Mouse (Mus musculus) midbrain, embryonic 10.5 days (tissue): ENCODE measurements at regions not wholly inside any gene's neighbourhood (a gene's known extent, or its start where the extent isn't known, plus 50 kb on each side); places are given as distances from the start of the nearest gene placed in this dataset.

Experiments used
- DNase-seq: peaks from one replicate; pipeline ENCODE4 v3.0.0-alpha.2; 2017; ENCODE audit warnings: low spot score
- H3K27ac ChIP-seq: fragments of 300-500 bp; sonication (generic); replicated peaks from 2 replicates; pipeline ENCODE4 v1.5.1; 2016; ENCODE audit warnings: mild to moderate bottlenecking
- H3K27me3 ChIP-seq: fragments of 300-500 bp; sonication (generic); 2 replicates; pipeline ENCODE4 v1.6.1; 2016; ENCODE audit warnings: low read depth, mild to moderate bottlenecking; ENCODE audit not compliant: poor library complexity, severe bottlenecking
- H3K36me3 ChIP-seq: fragments of 300-500 bp; sonication (generic); 2 replicates; pipeline ENCODE4 v1.6.1; 2016; ENCODE audit warnings: mild to moderate bottlenecking, moderate library complexity
- H3K4me1 ChIP-seq: fragments of 300-500 bp; sonication (generic); 2 replicates; pipeline ENCODE4 v1.6.1; 2016
- H3K4me3 ChIP-seq: fragments of 300-500 bp; sonication (generic); 2 replicates; pipeline ENCODE4 v1.5.1; 2016; ENCODE audit warnings: mild to moderate bottlenecking, moderate library complexity
- H3K9me3 ChIP-seq: fragments of 300-500 bp; sonication (generic); replicated peaks from 2 replicates; pipeline ENCODE4 v1.6.1; 2016; ENCODE audit warnings: mild to moderate bottlenecking
- WGBS: fragments of 180-500 bp; shearing (Covaris S2); methylation state at CpG from one replicate; pipeline ENCODE4 v1.1.7; 2016; 5-methylcytosine and 5-hydroxymethylcytosine counted together

- H3K27ac ChIP-seq = no peak overlapping the region
- no peaks in the 10 kb centered on the region for H3K4me1 ChIP-seq
- no peak overlapping the region for H3K4me3 ChIP-seq
- DNase-seq = no peak
- 84% methylated on average over 3 of the region's 3 CpGs for WGBS
- no peaks in the 10 kb centered on the region; the same call in 1 of the 2 replicates for H3K9me3 ChIP-seq
- H3K27me3 ChIP-seq = peaks cover 12% of the 10 kb centered on the region; the same call in 1 of the 2 replicates
- no peaks in the 10 kb centered on the region for H3K36me3 ChIP-seq
Observed at GRCm38 (mm10) chr15:37166744-37167143, 159.2 kb upstream of the Zfp706 start.

- 33% methylated on average over 12 of the region's 12 CpGs for WGBS
- Histone ChIP-seq H3K4me3 (no peak overlapping the region), H3K36me3 (no peaks in the 10 kb centered on the region), H3K4me1 (no peaks in the 10 kb centered on the region), H3K27ac (no peak overlapping the region), H3K9me3 (no peaks in the 10 kb centered on the region; the same call in 1 of the 2 replicates), H3K27me3 (peaks cover 12% of the 10 kb centered on the region; the same call in 1 of the 2 replicates)
- no peak for DNase-seq
Observed at GRCm38 (mm10) chr15:37165887-37166507, 158.4 kb upstream of the Zfp706 start.

GRCm38 (mm10) chr15:37165216-37165615 is 157.6 kb upstream of the Zfp706 start:
- H3K27me3 ChIP-seq = peaks cover 12% of the 10 kb centered on the region; the same call in 1 of the 2 replicates

GRCm38 (mm10) chr15:37164191-37165135 is 156.9 kb upstream of the Zfp706 start:
- DNase-seq = no peak

More at GRCm38 (mm10) chr15:37165216-37165615, 157.6 kb upstream of the Zfp706 start:
- no peak for DNase-seq
- WGBS = 40% methylated on average over 2 of the region's 2 CpGs
- Histone ChIP-seq H3K36me3 (no peaks in the 10 kb centered on the region), H3K4me1 (no peaks in the 10 kb centered on the region), H3K4me3 (no peak overlapping the region), H3K9me3 (no peaks in the 10 kb centered on the region; the same call in 1 of the 2 replicates), H3K27ac (no peak overlapping the region)

DNA sequence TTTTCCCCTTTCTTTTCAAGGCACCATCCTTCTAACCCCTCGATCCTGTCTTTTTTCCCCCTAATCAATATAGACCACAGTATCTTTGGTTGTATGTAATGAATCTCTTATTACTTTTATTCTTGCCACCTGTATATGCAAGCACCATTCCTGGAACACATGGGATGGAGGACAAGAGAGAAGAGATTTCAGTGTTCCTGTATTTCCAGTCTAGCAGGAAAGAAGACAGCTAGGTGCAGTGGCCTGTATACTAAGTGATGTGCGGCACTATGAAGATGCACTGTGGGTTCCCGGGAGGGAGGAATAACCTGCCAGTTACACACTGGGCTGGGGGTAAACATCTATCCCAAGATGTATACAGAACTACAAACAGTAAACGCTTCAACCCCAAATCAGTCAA is 152.4 kb upstream of the Zfp706 start:
- 74% methylated on average over 4 of the region's 4 CpGs for WGBS
- no peaks in the 10 kb centered on the region for H3K27me3 ChIP-seq
- H3K4me1 ChIP-seq = peaks cover 10% of the 10 kb centered on the region
- H3K4me3 ChIP-seq = no peak overlapping the region
- DNase-seq = no peak
- no peaks in the 10 kb centered on the region; the same call in 1 of the 2 replicates for H3K9me3 ChIP-seq
- H3K36me3 ChIP-seq = no peaks in the 10 kb centered on the region
- no peak overlapping the region for H3K27ac ChIP-seq

More at GRCm38 (mm10) chr15:37164191-37165135, 156.9 kb upstream of the Zfp706 start:
- peaks cover 2% of the 10 kb centered on the region for H3K4me1 ChIP-seq
- H3K27ac ChIP-seq = no peak overlapping the region
- peaks cover 12% of the 10 kb centered on the region; the same call in 1 of the 2 replicates for H3K27me3 ChIP-seq
- H3K36me3 ChIP-seq = no peaks in the 10 kb centered on the region
- H3K9me3 ChIP-seq = no peaks in the 10 kb centered on the region; the same call in 1 of the 2 replicates
- no peak overlapping the region for H3K4me3 ChIP-seq
- WGBS = 26% methylated on average over 15 of the region's 15 CpGs

DNA sequence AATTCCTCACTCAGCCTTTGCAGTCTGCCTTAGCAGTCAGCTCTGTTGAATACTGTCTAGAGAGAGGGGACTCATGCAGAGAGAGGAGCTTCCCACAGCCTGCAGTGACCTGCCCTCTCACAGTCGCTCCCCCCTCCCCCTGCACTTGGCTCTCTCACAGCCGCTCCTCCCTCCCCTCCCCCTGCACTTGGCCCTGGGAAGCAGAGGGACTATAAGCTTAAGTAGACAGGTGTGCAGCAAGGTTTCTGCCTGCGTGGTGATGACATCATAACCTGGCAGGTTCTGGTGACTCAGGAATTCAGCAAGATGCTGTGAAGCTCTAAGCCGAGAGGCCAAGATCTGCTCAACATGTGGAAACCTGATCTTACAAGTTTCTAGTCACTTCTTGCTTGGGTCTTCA is 151.8 kb upstream of the Zfp706 start:
- Histone ChIP-seq H3K4me1 (peaks cover 10% of the 10 kb centered on the region), H3K36me3 (no peaks in the 10 kb centered on the region), H3K4me3 (no peak overlapping the region), H3K27ac (no peak overlapping the region), H3K27me3 (no peaks in the 10 kb centered on the region), H3K9me3 (no peaks in the 10 kb centered on the region; the same call in 1 of the 2 replicates)
- WGBS = 18% methylated on average over 4 of the region's 4 CpGs
- peak; percentile 26 for DNase-seq

- Histone ChIP-seq H3K27ac (no peak overlapping the region), H3K27me3 (no peaks in the 10 kb centered on the region), H3K36me3 (no peaks in the 10 kb centered on the region), H3K9me3 (no peaks in the 10 kb centered on the region), H3K4me3 (no peak overlapping the region), H3K4me1 (peaks cover 10% of the 10 kb centered on the region)
- 82% methylated on average over 4 of the region's 4 CpGs for WGBS
- DNase-seq = no peak
Observed at GRCm38 (mm10) chr15:37157386-37157785, 149.8 kb upstream of the Zfp706 start.

DNA sequence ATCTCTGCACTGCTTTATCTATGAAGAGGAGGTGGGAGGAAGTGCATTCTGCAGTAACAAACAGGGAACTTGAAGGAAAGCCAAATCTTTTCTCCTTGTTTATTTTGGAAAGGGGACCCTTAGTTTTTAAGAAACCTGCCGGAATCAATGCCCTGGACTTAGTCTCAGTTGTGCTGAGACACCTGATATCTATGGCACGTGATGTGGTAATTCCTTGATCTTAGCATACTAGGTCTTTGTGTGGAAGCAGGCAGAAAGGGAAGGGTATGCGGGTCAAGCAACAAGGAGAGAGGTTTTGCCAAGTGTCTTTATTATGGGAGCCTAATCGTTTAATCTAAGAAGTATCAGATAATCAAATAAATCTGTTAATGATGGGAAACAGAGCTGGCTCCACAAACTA is 147.4 kb upstream of the Zfp706 start:
- WGBS = 89% methylated on average over 4 of the region's 4 CpGs
- H3K27ac ChIP-seq = no peak overlapping the region
- H3K9me3 ChIP-seq = no peaks in the 10 kb centered on the region
- H3K4me1 ChIP-seq = peaks cover 10% of the 10 kb centered on the region
- no peaks in the 10 kb centered on the region for H3K36me3 ChIP-seq
- no peaks in the 10 kb centered on the region for H3K27me3 ChIP-seq
- DNase-seq = no peak
- no peak overlapping the region for H3K4me3 ChIP-seq

GRCm38 (mm10) chr15:37153177-37153576 is 145.6 kb upstream of the Zfp706 start:
- 85% methylated on average over 6 of the region's 6 CpGs for WGBS
- Histone ChIP-seq H3K27ac (no peak overlapping the region), H3K4me1 (no peaks in the 10 kb centered on the region), H3K9me3 (no peaks in the 10 kb centered on the region), H3K4me3 (no peak overlapping the region), H3K27me3 (no peaks in the 10 kb centered on the region), H3K36me3 (no peaks in the 10 kb centered on the region)
- DNase-seq = no peak

GRCm38 (mm10) chr15:37135590-37136164 is 128.1 kb upstream of the Zfp706 start:
- Histone ChIP-seq H3K4me1 (peaks cover 41% of the 10 kb centered on the region), H3K36me3 (no peaks in the 10 kb centered on the region), H3K9me3 (no peaks in the 10 kb centered on the region), H3K4me3 (peak overlapping the region; percentile 64), H3K27ac (peak overlapping the region; percentile 97), H3K27me3 (no peaks in the 10 kb centered on the region)
- DNase-seq = peak; percentile 78
- 2% methylated on average over 35 of the region's 35 CpGs for WGBS

DNA sequence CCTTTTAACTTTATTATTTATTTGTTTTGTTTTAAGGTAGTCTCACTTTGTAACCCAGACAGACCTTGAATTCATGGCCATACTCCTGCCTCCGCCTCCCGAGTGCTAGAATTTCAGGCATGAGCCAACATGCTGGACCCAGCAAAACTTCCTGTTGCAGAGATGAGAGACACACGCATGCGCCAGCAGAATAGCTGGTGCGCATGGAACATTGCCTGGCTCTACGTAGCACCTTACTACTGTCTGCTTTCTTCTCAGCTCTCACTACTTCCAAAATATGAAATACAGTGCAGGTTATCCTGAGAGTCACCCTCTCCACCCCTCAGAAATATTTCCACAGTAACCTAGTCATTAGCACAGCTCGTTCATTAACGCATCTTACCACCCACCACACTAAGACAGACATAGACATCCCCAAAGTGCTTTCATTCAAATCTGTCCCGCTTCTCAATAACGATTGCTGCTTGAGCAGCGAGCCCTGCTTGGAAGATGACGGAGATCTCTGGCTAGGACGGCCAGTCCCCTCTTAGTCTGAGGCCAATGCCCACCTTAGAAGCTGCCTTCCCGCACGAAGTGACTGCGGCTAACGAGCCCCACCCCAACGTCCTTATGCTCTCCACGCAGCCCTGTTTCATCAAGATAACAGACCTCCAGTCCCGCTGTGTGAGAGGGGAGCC is 127.5 kb upstream of the Zfp706 start:
- no peaks in the 10 kb centered on the region for H3K9me3 ChIP-seq
- DNase-seq = peak; percentile 24
- H3K4me3 ChIP-seq = peak overlapping the region; percentile 64
- H3K4me1 ChIP-seq = peaks cover 41% of the 10 kb centered on the region
- peak overlapping the region; percentile 97 for H3K27ac ChIP-seq
- 29% methylated on average over 20 of the region's 20 CpGs for WGBS
- no peaks in the 10 kb centered on the region for H3K27me3 ChIP-seq
- H3K36me3 ChIP-seq = no peaks in the 10 kb centered on the region

- Histone ChIP-seq H3K36me3 (no peaks in the 10 kb centered on the region), H3K9me3 (no peaks in the 10 kb centered on the region), H3K4me3 (no peak overlapping the region), H3K4me1 (peaks cover 41% of the 10 kb centered on the region), H3K27me3 (no peaks in the 10 kb centered on the region), H3K27ac (peak overlapping the region; percentile 97)
- DNase-seq = peak; percentile 16
- 27% methylated on average over 4 of the region's 4 CpGs for WGBS
Observed at GRCm38 (mm10) chr15:37134386-37134785, 126.8 kb upstream of the Zfp706 start.
